Mouse (Mus musculus) mouse embryonic stem cell (cell line): ENCODE results near the gene Cd164l2.

ENCODE experiments used
- in situ Hi-C, 2 experiments: fragments of 300-500 bp; cut with MboI; formaldehyde crosslinking; loops; 1 replicate in 1 of 2; 3 replicates in 1 of 2; pipeline ENCODE4 v1.14.3; 2019 to 2020; ENCODE audit warnings: low sequenced_read_pairs in 2 of 2, low pct_unique_long_range_greater_than_20kb in 1 of 2, mixed read lengths in 1 of 2; ENCODE audit not compliant: unreplicated experiment in 1 of 2

Cd164l2 gene

GRCm38 (mm10) chr4:133212562-133213267 is 784 bp downstream of the Cd164l2 start:
- in situ Hi-C loops: no loop called here

- in situ Hi-C loops: no loop called here
Measured at GRCm38 (mm10) chr4:133213268-133213590, 1.3 kb downstream of the Cd164l2 start.

GRCm38 (mm10) chr4:133213661-133214060 is 1.7 kb downstream of the Cd164l2 start:
- in situ Hi-C loops: no loop called here

GRCm38 (mm10) chr4:133217641-133218040 is 5.7 kb downstream of the Cd164l2 start:
- in situ Hi-C loops: loop anchor here in 1 of 2 experiments (5.0 kb wide), 1 partner anchor 85 kb away; no protein-coding TSS in a partner anchor

- in situ Hi-C loops: loop anchor here in 1 of 2 experiments (5.0 kb wide), 1 partner anchor 84 kb away; no protein-coding TSS in a partner anchor
Measured at GRCm38 (mm10) chr4:133218745-133219144, 6.8 kb downstream of the Cd164l2 start.

DNA sequence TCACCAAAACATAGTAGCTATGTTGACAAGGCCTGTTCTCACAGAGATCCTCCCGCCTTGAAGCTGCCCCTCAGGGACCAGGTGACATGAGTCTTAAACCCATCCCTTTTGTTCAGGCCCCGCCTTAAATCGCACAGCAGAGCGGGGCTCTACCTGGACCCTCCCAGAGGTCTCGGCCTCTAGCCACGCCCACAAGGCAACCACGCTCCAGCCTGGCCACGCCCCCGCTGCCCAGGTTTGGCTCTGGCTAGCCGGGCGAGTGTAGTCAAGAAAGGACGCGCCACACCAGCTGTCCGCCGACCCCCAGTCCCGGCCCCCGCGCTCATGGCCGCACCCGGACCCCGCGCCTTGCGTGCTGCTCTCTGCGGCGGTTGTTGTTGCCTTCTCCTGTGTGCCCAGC is 8.7 kb downstream of the Cd164l2 start:
- in situ Hi-C loops: no loop called here

DNA sequence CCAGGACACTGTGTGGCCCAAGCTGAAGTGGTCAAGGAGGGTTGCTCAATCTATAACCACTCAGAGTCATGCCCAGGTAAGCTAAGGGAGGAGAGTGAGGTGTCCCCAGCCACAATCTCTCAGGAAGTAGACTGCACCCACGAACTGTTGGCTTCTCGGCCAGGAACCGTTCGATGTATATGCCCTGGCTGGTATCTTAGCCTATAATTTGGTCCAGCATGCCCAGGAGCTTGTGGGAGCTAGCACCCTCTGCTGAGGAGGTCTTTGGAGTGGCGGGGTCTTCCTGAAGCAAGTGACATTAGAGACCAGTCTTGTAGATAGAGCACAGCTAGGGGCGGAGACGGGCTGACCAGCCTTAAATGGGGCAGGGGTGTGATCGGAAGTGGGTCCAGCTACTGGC is 9.8 kb downstream of the Cd164l2 start:
- in situ Hi-C loops: no loop called here

- in situ Hi-C loops: no loop called here
Measured at GRCm38 (mm10) chr4:133223875-133224274, 11.9 kb downstream of the Cd164l2 start.

DNA sequence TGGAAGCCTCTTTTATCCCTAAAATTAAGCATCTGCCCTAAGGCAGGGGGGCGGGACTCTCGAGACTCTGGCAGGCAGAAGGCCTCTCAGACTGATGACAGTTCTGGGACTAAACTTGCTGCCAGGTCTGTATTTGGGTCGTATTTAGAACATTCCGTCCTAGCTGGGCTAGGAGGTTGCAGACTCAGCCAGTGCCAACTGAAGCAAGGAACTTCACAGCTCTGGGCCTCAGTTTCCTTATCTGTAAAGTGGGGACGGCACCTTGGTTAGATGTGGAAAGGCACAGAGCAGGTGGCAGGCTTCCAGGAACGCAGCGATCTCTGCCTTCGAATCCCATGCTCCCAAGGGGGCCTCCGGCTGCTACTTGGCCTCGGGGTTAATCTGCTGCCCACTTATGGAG is 14.1 kb downstream of the Cd164l2 start:
- in situ Hi-C loops: no loop called here

DNA sequence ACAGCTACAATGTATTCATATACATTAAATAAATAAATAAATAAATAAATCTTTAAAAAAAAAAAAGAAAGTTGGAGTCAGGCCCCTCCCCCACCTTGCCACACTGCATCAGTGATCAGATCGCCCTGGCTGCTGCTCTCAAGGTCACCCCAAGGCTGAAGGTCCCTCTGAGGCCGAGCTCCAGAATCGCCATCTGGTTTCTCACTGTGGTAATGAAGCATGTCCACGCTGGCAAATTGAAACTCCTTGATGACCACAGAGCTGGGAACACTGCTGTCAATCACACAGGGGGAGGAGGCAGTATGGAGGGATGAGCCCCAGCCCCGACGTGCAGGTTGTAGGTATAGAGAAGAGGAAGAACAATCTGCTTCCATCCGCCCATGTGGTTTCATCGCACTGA is 15.7 kb downstream of the Cd164l2 start:
- in situ Hi-C loops: no loop called here

GRCm38 (mm10) chr4:133229582-133229981 is 17.7 kb downstream of the Cd164l2 start:
- in situ Hi-C loops: no loop called here

DNA sequence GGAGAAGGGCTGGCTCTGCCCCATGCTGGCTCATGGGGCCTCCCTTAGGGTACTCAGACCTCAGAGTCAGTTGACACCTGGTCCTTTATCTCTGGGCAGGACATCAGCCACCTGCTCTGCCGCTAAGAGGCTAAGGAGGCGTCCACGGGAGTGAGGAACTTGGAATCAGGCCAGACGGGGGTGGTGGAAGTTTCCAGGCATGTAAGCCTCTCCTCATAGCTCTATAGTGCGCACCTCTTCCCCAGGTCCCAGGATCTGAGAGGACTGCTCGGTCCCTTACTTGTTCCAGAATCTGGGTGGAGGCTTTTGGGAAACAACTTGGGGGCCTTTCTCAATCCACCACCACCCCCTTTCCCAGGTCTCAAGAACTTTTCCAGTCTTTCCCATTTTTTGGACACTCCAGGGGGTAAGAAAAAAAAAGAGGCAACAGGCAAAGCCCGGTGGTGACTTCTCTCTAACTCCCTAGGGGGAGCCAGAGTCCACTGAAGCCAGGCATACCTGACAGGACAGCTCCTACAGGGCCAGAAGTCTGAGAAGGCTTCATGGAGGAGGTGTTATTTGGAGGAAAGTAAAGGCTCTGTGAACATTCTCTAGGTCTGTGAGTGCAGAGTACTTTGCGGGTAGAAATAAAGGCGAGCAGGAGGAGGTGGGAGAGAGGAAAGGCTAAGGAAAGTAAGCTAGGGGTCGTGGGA is 21.5 kb downstream of the Cd164l2 start:
- in situ Hi-C loops: no loop called here

- in situ Hi-C loops: no loop called here
Measured at GRCm38 (mm10) chr4:133234771-133235170, 22.8 kb downstream of the Cd164l2 start.

DNA sequence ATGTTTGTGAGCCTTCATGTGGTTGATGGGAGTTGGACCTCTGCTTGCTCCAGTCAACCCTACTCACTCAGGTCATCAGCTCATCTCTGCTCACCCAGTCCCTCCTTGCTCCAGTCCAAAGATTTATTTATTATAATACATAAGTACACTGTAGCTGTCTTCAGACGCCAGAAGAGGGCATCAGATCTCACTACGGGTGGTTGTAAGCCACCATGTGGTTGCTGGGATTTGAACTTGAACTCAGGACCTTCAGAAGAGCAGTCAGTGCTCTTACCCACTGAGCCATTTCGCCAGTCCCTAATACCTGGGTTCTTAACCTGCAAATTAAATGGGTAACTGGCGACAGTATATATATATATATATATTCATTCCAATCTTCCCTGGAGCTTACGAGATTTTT is 23.5 kb downstream of the Cd164l2 start:
- in situ Hi-C loops: no loop called here

- in situ Hi-C loops: no loop called here
Measured at GRCm38 (mm10) chr4:133237911-133238310, 26.0 kb downstream of the Cd164l2 start.

DNA sequence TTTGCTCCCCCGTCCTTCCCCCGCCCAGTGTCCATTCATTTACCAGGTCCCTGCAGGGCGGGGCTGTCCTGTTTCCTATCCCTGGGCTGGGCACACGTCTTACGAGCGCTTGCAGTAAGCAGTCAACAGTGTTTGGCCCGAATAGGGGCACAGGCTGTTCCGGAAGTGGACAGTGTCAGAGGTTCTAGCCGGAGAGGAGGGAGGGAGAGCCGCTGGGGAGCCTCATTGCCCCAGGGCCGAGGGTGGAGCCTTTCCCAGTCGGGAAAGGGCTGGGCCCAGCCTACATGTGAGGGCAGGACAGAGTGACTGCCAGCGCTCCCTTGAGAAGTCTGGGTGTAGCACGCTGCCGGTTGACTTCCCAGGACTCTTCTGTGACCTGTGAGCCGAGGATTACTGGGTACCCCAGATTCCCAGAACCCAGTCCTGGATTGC is 28.6 kb downstream of the Cd164l2 start, which contains the start of gene Map3k6:
Map3k6 (plus strand) TSS at position 329 of the 432 bp plus-strand sequence.
- in situ Hi-C loops: no loop called here

DNA sequence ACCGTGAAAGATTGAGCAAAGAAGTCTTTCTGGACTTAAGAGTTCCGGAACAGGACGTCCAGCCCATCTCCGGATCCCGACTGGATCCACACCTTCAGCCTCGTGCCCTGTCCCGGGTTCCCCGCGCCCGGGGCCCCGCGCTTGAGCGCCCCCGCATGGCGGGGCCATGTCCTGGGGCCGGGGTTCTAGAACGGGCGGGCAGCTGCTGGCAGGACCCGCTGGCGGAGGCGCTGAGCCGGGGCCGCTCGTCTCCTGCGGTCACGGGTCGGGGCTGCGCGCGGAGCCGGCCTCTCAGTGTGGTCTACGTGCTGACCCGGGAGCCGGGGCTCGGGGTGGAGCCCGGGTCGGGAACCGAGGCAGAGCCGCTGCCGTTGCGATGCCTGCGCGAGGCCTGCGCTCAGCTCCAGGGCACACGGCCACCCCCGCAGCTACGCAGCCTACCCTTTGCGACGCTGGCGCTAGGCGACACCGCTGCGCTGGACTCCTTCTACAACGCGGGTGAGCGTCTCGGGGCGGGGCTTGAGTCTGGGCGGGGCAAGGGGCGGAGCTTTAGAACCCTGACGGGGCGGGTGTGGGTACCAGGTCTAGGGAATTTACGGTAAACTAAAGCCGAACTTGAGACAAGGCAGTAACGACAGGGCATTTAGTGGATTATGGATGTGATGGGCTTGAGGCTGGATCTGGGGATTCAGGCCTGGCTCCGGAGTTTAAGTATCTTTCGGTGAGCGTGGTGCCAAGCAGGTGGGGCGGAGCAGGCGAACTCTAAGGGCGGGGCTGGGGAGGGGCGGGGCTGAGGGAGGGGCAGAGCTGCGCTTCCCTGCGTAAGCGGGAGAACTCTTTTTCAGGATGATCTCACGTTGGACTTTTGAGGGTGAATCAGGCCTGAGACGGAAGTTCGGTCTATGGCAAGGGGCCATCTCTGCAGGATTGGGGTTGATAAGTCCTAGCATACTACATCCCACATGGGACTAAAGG is 29.3 kb downstream of the Cd164l2 start:
- in situ Hi-C loops: no loop called here

GRCm38 (mm10) chr4:133241910-133242309 is 30.0 kb downstream of the Cd164l2 start:
- in situ Hi-C loops: no loop called here

GRCm38 (mm10) chr4:133242710-133243109 is 30.8 kb downstream of the Cd164l2 start:
- in situ Hi-C loops: no loop called here
